Mouse (Mus musculus) gastrocnemius, postnatal 25 days (tissue): ENCODE measurements at regions not wholly inside any gene's neighbourhood (a gene's known extent, or its start where the extent isn't known, plus 50 kb on each side); places are given as distances from the start of the nearest gene placed in this dataset.

ENCODE experiments used
- DNase-seq: peaks from one replicate; pipeline ENCODE4 v3.0.0; 2022

DNA sequence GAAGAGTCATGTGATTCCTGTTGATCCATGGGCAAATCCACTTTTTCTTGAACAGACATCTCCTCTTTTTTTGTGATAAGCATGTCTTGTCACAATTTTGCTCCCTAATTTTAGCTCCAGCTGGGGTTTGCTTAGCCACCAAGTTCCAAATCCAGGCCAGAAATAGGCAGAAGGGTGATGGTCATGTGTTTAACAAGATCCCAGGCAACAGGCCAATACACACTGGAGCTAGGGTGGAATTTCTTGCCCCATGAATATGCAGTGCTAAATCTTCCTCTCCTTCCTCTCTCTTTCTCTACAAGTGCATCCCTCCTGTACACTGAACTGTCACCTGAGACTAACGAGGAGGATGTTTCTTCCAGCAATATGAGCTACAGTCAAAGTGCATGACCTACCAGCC, 58.6 kb upstream of the Vgll2 start:
- DNase-seq: peak; percentile 9

DNA sequence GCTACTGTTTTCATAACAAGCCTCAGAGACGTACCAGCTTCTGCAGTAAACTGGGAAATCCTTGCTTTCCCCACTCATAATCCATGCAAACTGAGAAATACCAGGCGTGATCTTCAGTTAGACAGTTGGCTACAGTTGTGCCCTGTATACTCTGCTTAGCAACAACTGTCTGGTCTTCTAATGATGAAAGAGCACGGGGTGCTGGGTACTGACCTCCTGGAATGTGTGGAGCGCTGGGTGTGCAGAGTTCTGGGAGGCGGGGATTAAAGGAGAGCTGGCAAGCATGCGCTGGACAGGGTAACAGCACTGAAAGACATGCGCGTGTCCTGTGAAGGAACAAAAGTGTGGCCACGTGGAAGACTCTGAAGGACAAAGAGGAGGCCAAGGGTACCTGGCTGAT, 52.2 kb upstream of the Vgll2 start:
- peak; percentile 36 for DNase-seq
